Mouse (Mus musculus) limb, embryonic 14.5 days (tissue): ENCODE measurements around the gene Mc3r. TPM values are rescaled to one million over a fixed set of nuclear protein-coding genes. Genes with fewer than 3 reads are reported as not detected.
A peak's percentile ranks its signal among the peaks of the same experiment; 100 is the strongest.

ENCODE experiments used
- ATAC-seq: fragments of 200-750 bp; cut with Nextera tagmentation; 2 replicates; pipeline ENCODE4 v1.8.0; 2017; ENCODE audit warnings: low read depth, moderate number of reproducible peaks, moderate TSS enrichment; ENCODE audit not compliant: low FRiP score
- DNase-seq: peaks from one replicate; pipeline ENCODE4 v3.0.0-alpha.2; 2015; ENCODE audit warnings: low spot score
- H3K27ac ChIP-seq: fragments of 300-500 bp; sonication (generic); replicated peaks from 2 replicates; pipeline ENCODE4 v1.5.1; 2014; ENCODE audit warnings: low read depth, mild to moderate bottlenecking, low read length, moderate library complexity, mixed read lengths
- H3K27me3 ChIP-seq: fragments of 300-500 bp; sonication (generic); 2 replicates; pipeline ENCODE4 v1.6.1; 2014; ENCODE audit warnings: low read length, mixed read lengths; ENCODE audit not compliant: control insufficient read depth, insufficient read depth
- H3K36me3 ChIP-seq: fragments of 300-500 bp; sonication (generic); 2 replicates; pipeline ENCODE4 v1.6.1; 2014; ENCODE audit warnings: mild to moderate bottlenecking, low read length, moderate library complexity, mixed read lengths; ENCODE audit not compliant: control insufficient read depth, insufficient read depth
- H3K4me1 ChIP-seq: fragments of 300-500 bp; sonication (generic); 2 replicates; pipeline ENCODE4 v1.6.1; 2014; ENCODE audit warnings: antibody characterized with exemption, low read length, mixed read lengths; ENCODE audit not compliant: control insufficient read depth, insufficient read depth
- H3K4me2 ChIP-seq: fragments of 300-500 bp; sonication (generic); replicated peaks from 2 replicates; pipeline ENCODE4 v1.6.1; 2014; ENCODE audit warnings: low read depth, mild to moderate bottlenecking, low read length, moderate library complexity; ENCODE audit not compliant: severe bottlenecking
- H3K4me3 ChIP-seq: fragments of 300-500 bp; sonication (generic); replicated peaks from 2 replicates; pipeline ENCODE4 v1.5.1; 2014; ENCODE audit warnings: low read length
- H3K9ac ChIP-seq: fragments of 300-500 bp; sonication (generic); 2 replicates; pipeline ENCODE4 v1.6.1; 2014; ENCODE audit warnings: mild to moderate bottlenecking, low read depth, low read length, moderate library complexity; ENCODE audit not compliant: severe bottlenecking
- H3K9me3 ChIP-seq: fragments of 300-500 bp; sonication (generic); 2 replicates; pipeline ENCODE4 v1.6.1; 2016; ENCODE audit warnings: low read length; ENCODE audit not compliant: control insufficient read depth
- POLR2A ChIP-seq: fragments of 200-500 bp; IDR thresholded peaks from 2 replicates; pipeline ENCODE4 v1.8.0; 2012; ENCODE audit warnings: inconsistent platforms, mild to moderate bottlenecking, moderate library complexity, borderline replicate concordance; ENCODE audit not compliant: insufficient read depth, insufficient read length; ENCODE audit errors: extremely low read depth
- WGBS: fragments of 180-500 bp; shearing (Covaris S2); extraction: QIAGEN DNeasy Blood & Tissue Kit; methylation state at CpG from one replicate; pipeline ENCODE4 v1.1.7; 2014; 5-methylcytosine and 5-hydroxymethylcytosine counted together
- polyA plus RNA-seq, 2 experiments: library from polyadenylated mRNA; depleted of rRNA in 1 of 2; stranded (reverse) in 1 of 2; unstranded in 1 of 2; fragments of >200 nt; fragmentation: Nextera tagmentation in 1 of 2; extraction: Ambion mirVana in 1 of 2; gene quantifications; 2 replicates each; pipeline versions ENCODE4 v1.2.1 to v1.2.3; 2012 to 2014

Mc3r gene
- polyA plus RNA-seq, 2 experiments: 0.18 TPM; not detected in 1

DNA sequence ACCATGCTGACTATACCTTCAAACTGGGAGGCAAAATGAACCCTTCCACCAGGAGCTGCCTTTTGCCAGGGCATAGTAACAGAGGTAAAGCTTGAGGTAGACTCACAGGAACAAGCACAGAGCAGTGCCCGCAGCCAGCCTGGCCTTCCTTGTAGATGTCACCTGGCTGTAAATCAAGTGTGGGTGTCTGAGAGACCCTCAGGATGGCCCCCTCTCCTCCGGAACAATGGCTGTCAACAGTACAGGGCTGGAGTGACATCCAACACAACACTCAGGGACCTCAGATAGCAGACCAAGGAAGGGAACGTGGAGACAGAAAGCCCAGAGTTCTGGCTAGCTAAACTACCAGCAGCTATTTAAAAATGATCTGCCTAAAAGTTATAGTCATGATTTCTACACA, 19.1 kb upstream of the Mc3r start:
- Histone ChIP-seq H3K36me3 (no peaks in the 10 kb centered on the region), H3K27ac (no peak overlapping the region), H3K4me3 (no peak overlapping the region), H3K9ac (no peak overlapping the region), H3K4me2 (no peak overlapping the region), H3K9me3 (no peaks in the 10 kb centered on the region), H3K27me3 (no peaks in the 10 kb centered on the region), H3K4me1 (no peaks in the 10 kb centered on the region)
- no peak for ATAC-seq
- WGBS: 63% methylated on average over 3 of the region's 3 CpGs
- no peak for TF ChIP-seq POLR2A
- DNase-seq: no peak

DNA sequence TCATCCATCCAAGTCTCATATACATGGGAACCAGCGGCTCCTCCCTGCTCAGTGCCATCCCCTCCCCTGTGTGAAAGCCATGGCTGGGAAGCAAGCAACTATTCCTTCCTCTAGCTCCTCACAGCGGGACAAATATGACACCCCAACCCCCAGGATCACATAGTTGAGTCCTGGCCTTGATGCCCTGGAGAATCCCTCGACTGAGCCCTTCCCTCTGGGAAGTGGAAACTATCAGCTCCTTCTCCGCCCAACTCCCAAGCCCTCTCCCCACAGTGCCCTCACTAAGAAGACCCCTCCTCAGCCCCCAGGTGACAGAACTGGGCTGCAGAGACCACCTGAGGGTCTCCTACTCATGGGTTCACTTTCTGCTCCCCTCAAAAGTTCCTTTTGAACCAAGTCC, 18.2 kb upstream of the Mc3r start:
- no peak for DNase-seq
- no peak for ATAC-seq
- Histone ChIP-seq H3K9ac (no peak overlapping the region), H3K4me3 (no peak overlapping the region), H3K4me2 (no peak overlapping the region), H3K36me3 (no peaks in the 10 kb centered on the region), H3K4me1 (no peaks in the 10 kb centered on the region), H3K9me3 (no peaks in the 10 kb centered on the region), H3K27me3 (no peaks in the 10 kb centered on the region), H3K27ac (no peak overlapping the region)
- 51% methylated on average over 4 of the region's 4 CpGs for WGBS
- no peak for TF ChIP-seq POLR2A

DNA sequence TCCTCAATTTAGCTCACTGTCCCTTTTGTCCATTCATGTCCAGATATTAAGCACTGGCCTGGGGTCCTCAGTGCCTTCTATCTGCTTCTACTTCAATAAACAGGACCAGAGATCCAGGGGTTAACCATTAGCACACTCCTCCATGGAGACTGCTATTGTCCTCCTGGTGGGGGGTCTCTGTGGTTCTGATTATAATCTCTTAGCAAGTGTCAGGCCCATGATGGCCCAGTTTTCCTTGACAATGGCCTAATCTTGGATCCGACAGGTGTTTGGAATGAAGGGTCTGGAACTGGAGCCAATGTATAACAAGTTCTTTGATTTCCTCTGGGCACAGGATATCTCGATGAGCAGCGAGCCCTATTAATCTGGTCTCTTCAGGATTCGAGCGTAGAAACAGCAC, 10.1 kb upstream of the Mc3r start:
- WGBS: 86% methylated on average over 5 of the region's 5 CpGs
- H3K27ac ChIP-seq: no peak overlapping the region
- H3K4me1 ChIP-seq: no peaks in the 10 kb centered on the region
- no peak overlapping the region for H3K9ac ChIP-seq
- H3K27me3 ChIP-seq: no peaks in the 10 kb centered on the region
- H3K4me2 ChIP-seq: no peak overlapping the region
- ATAC-seq (no peak), DNase-seq (no peak)
- no peak for TF ChIP-seq POLR2A
- H3K9me3 ChIP-seq: no peaks in the 10 kb centered on the region
- no peaks in the 10 kb centered on the region for H3K36me3 ChIP-seq
- H3K4me3 ChIP-seq: no peak overlapping the region

DNA sequence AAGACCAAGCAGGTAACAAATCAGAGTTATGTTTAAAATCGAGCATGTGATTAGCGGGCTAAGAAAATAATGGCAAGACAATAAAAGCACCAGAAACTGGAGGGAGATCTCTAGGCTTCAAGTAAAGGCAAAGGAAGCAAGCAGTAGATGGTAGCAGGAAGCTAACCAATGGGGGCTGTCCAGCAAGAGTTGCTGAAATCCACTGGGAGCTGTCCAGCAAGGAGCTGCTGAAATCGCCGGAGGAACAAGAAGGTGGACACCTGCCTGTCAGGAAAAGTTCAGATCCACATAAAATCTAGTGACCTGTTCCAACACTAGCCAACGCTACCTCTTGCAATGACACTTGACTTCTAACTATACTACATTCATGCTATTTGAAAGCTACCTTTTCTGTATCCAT, 7.3 kb upstream of the Mc3r start:
- no peak for TF ChIP-seq POLR2A
- Histone ChIP-seq H3K27ac (no peak overlapping the region), H3K4me2 (no peak overlapping the region), H3K27me3 (no peaks in the 10 kb centered on the region), H3K4me3 (no peak overlapping the region), H3K4me1 (no peaks in the 10 kb centered on the region), H3K9me3 (no peaks in the 10 kb centered on the region), H3K9ac (no peak overlapping the region), H3K36me3 (no peaks in the 10 kb centered on the region)
- 14% methylated on average over 5 of the region's 5 CpGs for WGBS
- no peak for ATAC-seq
- peak; percentile 76 for DNase-seq

DNA sequence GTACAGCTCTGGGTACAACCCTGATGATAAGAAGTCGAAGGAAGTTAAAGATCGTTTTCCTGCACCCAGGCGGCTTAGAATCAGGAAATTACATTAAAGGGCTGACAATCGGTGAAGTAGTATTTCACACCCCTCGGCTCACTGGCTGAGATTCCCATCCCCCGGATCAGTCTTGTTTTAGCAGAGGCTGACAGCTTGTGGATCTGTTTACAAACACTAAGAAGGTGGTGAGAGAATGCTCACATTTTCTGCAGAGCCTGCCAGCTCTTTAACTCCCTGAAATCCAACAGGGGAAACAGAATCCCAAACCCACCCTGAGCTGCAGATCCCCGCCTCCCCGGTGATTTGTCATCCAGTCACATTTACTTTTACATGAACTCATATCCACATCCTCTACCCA, 2.8 kb upstream of the Mc3r start:
- Histone ChIP-seq H3K4me1 (no peaks in the 10 kb centered on the region), H3K36me3 (no peaks in the 10 kb centered on the region), H3K27ac (no peak overlapping the region), H3K27me3 (peaks cover 17% of the 10 kb centered on the region; the same call in 1 of the 2 replicates), H3K4me3 (no peak overlapping the region), H3K4me2 (no peak overlapping the region), H3K9me3 (no peaks in the 10 kb centered on the region), H3K9ac (no peak overlapping the region)
- TF ChIP-seq POLR2A: no peak
- ATAC-seq: no peak
- WGBS: 44% methylated on average over 8 of the region's 8 CpGs
- no peak for DNase-seq

DNA sequence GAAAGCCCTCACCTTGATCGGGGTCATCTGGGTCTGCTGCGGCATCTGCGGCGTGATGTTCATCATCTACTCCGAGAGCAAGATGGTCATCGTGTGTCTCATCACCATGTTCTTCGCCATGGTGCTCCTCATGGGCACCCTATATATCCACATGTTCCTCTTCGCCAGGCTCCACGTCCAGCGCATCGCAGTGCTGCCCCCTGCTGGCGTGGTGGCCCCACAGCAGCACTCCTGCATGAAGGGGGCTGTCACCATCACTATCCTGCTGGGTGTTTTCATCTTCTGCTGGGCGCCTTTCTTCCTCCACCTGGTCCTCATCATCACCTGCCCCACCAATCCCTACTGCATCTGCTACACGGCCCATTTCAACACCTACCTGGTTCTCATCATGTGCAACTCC, 1.0 kb downstream of the Mc3r start:
- Histone ChIP-seq H3K27ac (no peak overlapping the region), H3K4me1 (no peaks in the 10 kb centered on the region), H3K9me3 (no peaks in the 10 kb centered on the region), H3K4me3 (no peak overlapping the region), H3K9ac (no peak overlapping the region), H3K4me2 (no peak overlapping the region), H3K36me3 (no peaks in the 10 kb centered on the region), H3K27me3 (peaks cover 17% of the 10 kb centered on the region; the same call in 1 of the 2 replicates)
- no peak for TF ChIP-seq POLR2A
- no peak for DNase-seq
- WGBS: 78% methylated on average over 14 of the region's 14 CpGs
- ATAC-seq: no peak
